Mouse (Mus musculus) olfactory bulb, adult 2 months (tissue): ENCODE measurements around the gene Hes7. TPM values are rescaled to one million over a fixed set of nuclear protein-coding genes. Genes with fewer than 3 reads are reported as not detected.

ENCODE experiments used
- H3K27ac ChIP-seq: fragments of 200-500 bp; 2 replicates; pipeline ENCODE4 v1.5.1; 2012; ENCODE audit warnings: low read depth, low read length; ENCODE audit not compliant: insufficient read depth
- H3K4me1 ChIP-seq: fragments of 200-500 bp; 2 replicates; pipeline ENCODE4 v1.6.1; 2012; ENCODE audit warnings: low read length; ENCODE audit not compliant: control insufficient read depth, insufficient read depth
- H3K4me3 ChIP-seq: fragments of 200-500 bp; 2 replicates; pipeline ENCODE4 v1.5.1; 2012; ENCODE audit warnings: mild to moderate bottlenecking, low read depth, low read length, moderate library complexity; ENCODE audit not compliant: insufficient read depth
- CTCF ChIP-seq: fragments of 200-500 bp; IDR thresholded peaks from 2 replicates; pipeline ENCODE4 v1.5.1; 2012; ENCODE audit warnings: low read depth, mild to moderate bottlenecking, low read length, moderate library complexity; ENCODE audit not compliant: insufficient read depth
- POLR2A ChIP-seq: fragments of 200-500 bp; IDR thresholded peaks from 2 replicates; pipeline ENCODE4 v1.6.1; 2012; ENCODE audit warnings: mild to moderate bottlenecking, low read depth, low read length, moderate library complexity; ENCODE audit not compliant: insufficient read depth
- WGBS: fragments of 180-500 bp; shearing (Covaris S2); methylation state at CpG from one replicate; pipeline ENCODE4 v1.1.7; 2018; 5-methylcytosine and 5-hydroxymethylcytosine counted together
- polyA plus RNA-seq: library from polyadenylated mRNA; stranded (reverse); fragments of >200 nt; gene quantifications from 2 replicates; pipeline ENCODE4 v1.2.4, GENCODE M21; 2012; ENCODE audit warnings: low replicate concordance; ENCODE audit not compliant: missing spikeins, insufficient read depth, insufficient read length

The Hes7 gene
- polyA plus RNA-seq, 1 experiment: not detected

DNA sequence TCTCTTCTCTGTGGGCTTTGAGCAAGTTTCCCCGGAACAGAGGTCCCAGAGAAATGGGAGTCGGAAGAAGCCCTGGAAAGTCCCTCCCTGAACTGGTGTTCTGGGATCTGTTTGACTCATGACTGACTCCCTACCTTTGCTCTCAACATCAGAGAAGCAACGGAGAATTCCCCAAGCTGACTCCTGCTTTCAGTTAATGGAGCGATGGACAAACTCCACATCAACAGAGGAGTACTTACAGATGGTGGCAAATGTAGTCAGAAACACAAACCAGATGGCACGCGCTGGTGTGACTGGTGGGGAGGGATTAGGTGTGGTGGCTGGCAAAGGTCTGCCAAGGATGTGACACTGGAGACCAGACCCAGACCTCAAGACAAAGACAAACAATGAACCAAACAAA lies 30.8 kb downstream of the Hes7 start:
- H3K4me3 ChIP-seq: no peak overlapping the region
- H3K27ac ChIP-seq: no peak overlapping the region
- H3K4me1 ChIP-seq: peaks cover 10% of the 10 kb centered on the region
- TF ChIP-seq POLR2A: no peak
- TF ChIP-seq CTCF: no peak
- 66% methylated on average over 6 of the region's 6 CpGs for WGBS

DNA sequence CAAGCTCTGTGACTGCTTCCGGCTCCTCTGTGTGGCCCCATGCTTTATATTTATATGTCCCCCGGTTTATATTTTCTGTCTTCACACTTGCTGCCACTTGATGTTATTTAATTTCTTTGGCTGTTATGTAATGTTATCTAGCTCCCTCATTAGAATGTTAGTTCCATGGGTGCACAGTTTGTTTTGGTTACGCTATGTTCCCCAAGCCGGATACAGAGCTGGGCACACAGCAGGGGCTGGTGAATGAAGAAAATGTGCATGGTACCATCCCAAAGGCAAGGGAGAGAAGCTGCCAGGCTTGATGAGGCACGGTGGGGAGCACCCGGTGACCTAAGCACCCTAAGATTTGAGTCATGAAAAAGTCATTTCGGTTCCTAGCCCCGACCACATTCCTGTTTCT lies 33.6 kb downstream of the Hes7 start:
- H3K4me1 ChIP-seq: peaks cover 19% of the 10 kb centered on the region
- no peak overlapping the region for H3K27ac ChIP-seq
- no peak overlapping the region for H3K4me3 ChIP-seq
- 76% methylated on average over 8 of the region's 8 CpGs for WGBS
- no peak for TF ChIP-seq POLR2A
- TF ChIP-seq CTCF: no peak

DNA sequence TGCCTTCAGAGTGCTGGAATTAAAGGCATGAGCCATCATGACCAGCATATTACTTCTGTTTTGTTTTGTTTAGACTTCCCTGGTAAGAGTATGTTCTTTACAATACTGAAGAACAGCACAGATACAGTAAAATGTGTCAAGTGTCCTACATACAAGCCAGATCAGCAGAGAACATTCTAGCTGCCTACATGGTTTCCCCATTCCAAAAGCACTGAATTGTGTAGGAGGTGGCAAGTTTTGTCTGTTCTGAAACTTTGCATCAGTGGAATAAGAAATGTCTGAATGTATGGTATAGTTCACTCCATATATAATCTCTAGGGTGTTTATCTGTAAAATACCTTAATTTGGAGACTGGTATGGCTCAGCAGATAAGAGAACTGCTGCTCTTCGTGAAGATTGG lies 35.1 kb downstream of the Hes7 start:
- 52% methylated on average over 1 of the region's 1 CpGs for WGBS
- no peak overlapping the region for H3K27ac ChIP-seq
- TF ChIP-seq CTCF (no peak), POLR2A (no peak)

DNA sequence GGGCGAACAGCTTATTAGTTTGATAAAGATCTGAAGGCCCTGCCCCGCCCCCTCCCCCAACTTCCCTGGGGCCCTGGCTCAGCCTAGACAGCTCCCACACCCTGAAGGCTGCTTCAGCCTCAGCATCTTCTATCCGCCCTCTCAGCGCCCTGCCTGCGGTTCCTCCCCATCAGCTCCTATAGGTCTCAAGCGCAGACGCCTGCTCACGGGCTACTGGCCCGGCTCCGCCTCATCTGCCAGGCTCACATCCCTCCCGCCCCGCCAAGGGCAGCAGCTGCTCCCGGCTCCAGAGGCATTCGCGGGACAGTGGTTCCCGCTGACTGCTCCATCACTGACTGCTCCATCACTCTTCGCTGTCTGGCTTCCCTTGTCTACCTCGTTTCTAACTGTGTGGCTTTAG lies 36.6 kb downstream of the Hes7 start, which contains the start of gene Alox12b:
Gene Alox12b, plus strand, starts transcription at position 190 of the 400 bp plus-strand sequence.
- peak within 1 kb of the TSS; percentile 12 for H3K4me3 ChIP-seq
- peaks cover 9% of the 10 kb centered on the region for H3K4me1 ChIP-seq
- H3K27ac ChIP-seq: no peak within 1 kb of the TSS
- 4% methylated on average over 18 of the region's 18 CpGs for WGBS
- TF ChIP-seq CTCF: no peak
- no peak for TF ChIP-seq POLR2A

More for the DNA sequence above, 35.1 kb downstream of the Hes7 start:
- Histone ChIP-seq H3K4me3 (no peak overlapping the region), H3K4me1 (peaks cover 13% of the 10 kb centered on the region)

DNA sequence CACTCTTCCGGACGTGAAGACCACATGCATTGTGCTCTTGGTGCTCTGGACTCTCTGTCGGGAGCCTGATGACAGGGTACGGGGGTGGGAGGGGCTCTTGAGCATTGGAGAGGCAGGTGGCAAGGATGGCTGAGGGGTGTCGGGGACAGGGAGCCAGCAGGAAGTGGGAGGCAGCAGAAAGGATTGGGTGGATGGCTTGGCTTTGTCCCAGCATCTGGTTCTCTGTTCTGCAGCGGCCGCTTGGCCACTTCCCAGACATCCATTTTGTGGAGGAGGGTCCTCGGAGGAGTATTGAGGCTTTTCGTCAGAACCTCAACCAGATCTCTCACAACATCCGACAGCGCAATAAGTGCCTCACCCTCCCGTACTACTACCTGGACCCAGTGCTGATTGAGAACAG lies 49.1 kb downstream of the Hes7 start:
- no peak overlapping the region for H3K4me3 ChIP-seq
- 70% methylated on average over 12 of the region's 12 CpGs for whole genome bisulfite sequencing
- 0 out of 2 replicates have a peak, but pooled peaks cover 4% of the 10 kb centered on the region for H3K4me1 ChIP-seq
- TF ChIP-seq CTCF: no peak
- no peak for TF ChIP-seq POLR2A
- no peak overlapping the region for H3K27ac ChIP-seq

DNA sequence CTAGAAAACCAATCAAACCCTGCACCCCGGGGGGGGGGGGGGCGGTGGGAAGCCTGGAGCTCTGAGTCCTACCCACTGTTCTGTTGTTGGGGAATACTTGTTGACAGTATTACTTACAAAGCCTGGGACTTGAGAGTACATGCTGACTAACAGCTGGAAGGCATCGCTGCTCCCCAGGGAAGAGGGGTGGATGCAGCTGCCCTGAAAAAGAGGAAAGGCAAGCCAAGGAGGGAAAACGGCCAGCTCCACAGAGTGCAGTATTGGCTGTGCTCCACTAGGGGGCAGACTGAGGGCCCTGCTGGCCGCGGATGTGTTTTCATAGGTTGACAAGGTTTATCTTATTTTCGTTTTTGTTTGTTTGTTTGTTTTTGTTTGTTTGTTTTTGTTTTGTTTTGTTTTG lies 51.4 kb downstream of the Hes7 start:
- TF ChIP-seq CTCF: peak; percentile 76; the same call in 1 of the 2 replicates
- TF ChIP-seq POLR2A: no peak
- WGBS: 25% methylated on average over 7 of the region's 7 CpGs
- Histone ChIP-seq H3K4me1 (peaks cover 9% of the 10 kb centered on the region; the same call in 1 of the 2 replicates), H3K27ac (no peak overlapping the region), H3K4me3 (no peak overlapping the region)

DNA sequence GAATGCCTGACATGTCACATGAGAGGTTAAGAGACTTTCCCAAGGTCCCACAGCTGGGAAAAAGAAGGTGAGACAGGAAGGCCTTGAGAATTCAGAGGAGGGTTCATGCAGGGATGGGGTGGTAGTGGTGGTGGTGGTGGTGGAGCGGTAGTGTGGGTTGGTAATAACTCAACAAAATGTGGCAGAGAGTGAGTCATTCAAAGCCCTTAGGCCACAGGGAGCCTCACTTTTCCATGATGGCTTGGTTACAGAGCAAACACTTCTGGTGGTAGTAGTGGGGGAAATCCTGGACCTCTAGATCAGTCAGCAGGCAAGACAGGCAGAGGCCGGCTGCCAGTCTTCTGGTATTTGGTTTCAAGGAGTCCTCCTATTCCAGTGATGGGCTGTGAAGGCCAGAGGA lies 52.4 kb downstream of the Hes7 start:
- WGBS: 96% methylated on average over 2 of the region's 2 CpGs
- no peak for TF ChIP-seq POLR2A
- no peak for TF ChIP-seq CTCF
- H3K4me3 ChIP-seq: no peak overlapping the region
- no peak overlapping the region for H3K27ac ChIP-seq
- peaks cover 9% of the 10 kb centered on the region; the same call in 1 of the 2 replicates for H3K4me1 ChIP-seq

Other genes starting within 250 kb of the Hes7 start
- gene Ndel1, start 248.5 kb upstream of the Hes7 start, polyA plus RNA-seq: not detected in 2 replicates
- not detected in 2 replicates for gene Rnf222, start 231.9 kb upstream of the Hes7 start, polyA plus RNA-seq
- 1,027 and 1,979 TPM in 2 replicates for gene Rpl26, start 218.8 kb upstream of the Hes7 start, polyA plus RNA-seq
- not detected in 2 replicates for gene Odf4, start 193.3 kb upstream of the Hes7 start, polyA plus RNA-seq
- gene Arhgef15, start 162.9 kb upstream of the Hes7 start, polyA plus RNA-seq: not detected in 2 replicates
- gene Slc25a35, start 152.3 kb upstream of the Hes7 start, polyA plus RNA-seq: not detected in 2 replicates
- not detected in 2 replicates for gene Rangrf, start 145.2 kb upstream of the Hes7 start, polyA plus RNA-seq
- not detected in 2 replicates for gene Pfas, start 111.9 kb upstream of the Hes7 start, polyA plus RNA-seq
- not detected in 2 replicates for gene Ctc1, start 104.5 kb upstream of the Hes7 start, polyA plus RNA-seq
- gene Aurkb, start 74.8 kb upstream of the Hes7 start, polyA plus RNA-seq: not detected in 2 replicates
- gene Borcs6, start 60.7 kb upstream of the Hes7 start, polyA plus RNA-seq: not detected in 2 replicates
- gene Tmem107, start 49.6 kb upstream of the Hes7 start, polyA plus RNA-seq: not detected in 2 replicates
- 348 and 768 TPM in 2 replicates for gene Vamp2, start 31.9 kb upstream of the Hes7 start, polyA plus RNA-seq
- gene Per1, start 25.2 kb upstream of the Hes7 start, polyA plus RNA-seq: not detected in 2 replicates
- not detected in 2 replicates for gene 9130213A22Rik, start 2.2 kb downstream of the Hes7 start, polyA plus RNA-seq
- not detected in 2 replicates for gene Aloxe3, start 5.5 kb downstream of the Hes7 start, polyA plus RNA-seq
- not detected in 2 replicates for gene Alox12b, start 36.6 kb downstream of the Hes7 start, polyA plus RNA-seq
- gene Alox8, start 77.4 kb downstream of the Hes7 start, polyA plus RNA-seq: not detected in 2 replicates
- not detected in 2 replicates for gene Gucy2e, start 116.6 kb downstream of the Hes7 start, polyA plus RNA-seq
- not detected in 2 replicates for gene Cntrob, start 203.4 kb downstream of the Hes7 start, polyA plus RNA-seq
- gene Trappc1, start 203.6 kb downstream of the Hes7 start, polyA plus RNA-seq: not detected in 2 replicates
- not detected in 2 replicates for gene Kcnab3, start 205.9 kb downstream of the Hes7 start, polyA plus RNA-seq
- gene Rnf227, start 220.1 kb downstream of the Hes7 start, polyA plus RNA-seq: not detected in 2 replicates
- gene Chd3, start 249.0 kb downstream of the Hes7 start, polyA plus RNA-seq: 175 and 278 TPM in 2 replicates